Mouse (Mus musculus) hindbrain, postnatal 0 days (tissue): ENCODE measurements around the gene Pde3a. TPM values are rescaled to one million over a fixed set of nuclear protein-coding genes. Genes with fewer than 3 reads are reported as not detected.
A peak's percentile ranks its signal among the peaks of the same experiment; 100 is the strongest.
"Not testable (repeated sequence)": the region's sequence is repeated elsewhere in the genome, so short reads cannot be mapped to it uniquely, and the experiment has no call there.

Experiments used
- ATAC-seq: fragments of 200-750 bp; cut with Nextera tagmentation; 2 replicates; pipeline ENCODE4 v1.8.0; 2017; ENCODE audit warnings: mild to moderate bottlenecking, moderate TSS enrichment, moderate library complexity
- DNase-seq: peaks from one replicate; pipeline ENCODE4 v3.0.0-alpha.2; 2015; ENCODE audit warnings: low spot score
- H3K27ac ChIP-seq: fragments of 300-500 bp; sonication (generic); 2 replicates; pipeline ENCODE4 v1.5.1; 2014; ENCODE audit warnings: mild to moderate bottlenecking
- H3K27me3 ChIP-seq: fragments of 300-500 bp; sonication (generic); 2 replicates; pipeline ENCODE4 v1.6.1; 2014; ENCODE audit warnings: low read length, mixed read lengths; ENCODE audit not compliant: insufficient read depth
- H3K36me3 ChIP-seq: fragments of 300-500 bp; sonication (generic); 2 replicates; pipeline ENCODE4 v1.6.1; 2014; ENCODE audit warnings: low read length, mixed read lengths; ENCODE audit not compliant: insufficient read depth
- H3K4me1 ChIP-seq: fragments of 300-500 bp; sonication (generic); 2 replicates; pipeline ENCODE4 v1.6.1; 2014; ENCODE audit warnings: antibody characterized with exemption, low read length, mixed read lengths; ENCODE audit not compliant: insufficient read depth
- H3K4me2 ChIP-seq: fragments of 300-500 bp; sonication (generic); 2 replicates; pipeline ENCODE4 v1.6.1; 2014; ENCODE audit warnings: low read depth, mild to moderate bottlenecking, low read length, moderate library complexity, mixed read lengths
- H3K4me3 ChIP-seq: fragments of 300-500 bp; sonication (generic); 2 replicates; pipeline ENCODE4 v1.5.1; 2014; ENCODE audit warnings: low read length
- H3K9ac ChIP-seq: fragments of 300-500 bp; sonication (generic); replicated peaks from 2 replicates; pipeline ENCODE4 v1.6.1; 2014; ENCODE audit warnings: mild to moderate bottlenecking, low read length, moderate library complexity, mixed read lengths
- H3K9me3 ChIP-seq: fragments of 300-500 bp; sonication (generic); 2 replicates; pipeline ENCODE4 v1.6.1; 2016; ENCODE audit warnings: low read length, mixed read lengths
- CTCF ChIP-seq: IDR thresholded peaks from 2 replicates; pipeline ENCODE4 v1.5.1; 2016; ENCODE audit warnings: antibody characterized with exemption, control low read depth, low read depth
- WGBS: fragments of 180-500 bp; shearing (Covaris S2); extraction: QIAGEN DNeasy Blood & Tissue Kit; methylation state at CpG from one replicate; pipeline ENCODE4 v1.1.7; 2014; 5-methylcytosine and 5-hydroxymethylcytosine counted together
- polyA plus RNA-seq: library from polyadenylated mRNA; unstranded; fragments of >200 nt; fragmentation: Nextera tagmentation; extraction: Ambion mirVana; gene quantifications from 2 replicates; pipeline ENCODE4 v1.2.1, GENCODE M21; 2015
- total RNA-seq: library from RNA; depleted of rRNA; stranded (reverse); fragments of >200 nt; gene quantifications from 2 replicates; pipeline ENCODE4 v1.2.3, GENCODE M21; 2014

Pde3a gene
- total and polyA plus RNA-seq, 2 experiments from 2014 or later: 2.1 to 12.5 TPM

DNA sequence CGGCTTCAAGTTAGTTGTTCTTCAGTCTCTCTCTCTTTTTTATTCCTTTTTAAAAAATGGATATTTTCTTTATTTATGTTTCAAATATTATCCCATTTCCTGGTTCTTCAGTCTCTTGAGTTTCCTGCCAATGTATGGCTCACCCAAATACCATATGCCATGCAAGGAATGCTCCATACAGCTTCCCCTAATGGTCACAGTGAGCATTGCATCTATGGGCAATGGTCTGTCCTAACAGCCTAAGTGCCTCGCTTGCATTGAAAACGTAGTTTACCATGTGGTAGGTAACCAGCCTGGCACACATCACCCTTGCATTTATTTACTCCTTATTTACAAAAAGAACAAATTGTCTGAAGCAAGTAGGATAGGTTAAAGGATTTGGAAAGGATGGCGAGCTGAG, 64.0 kb downstream of the Pde3a start:
- Histone ChIP-seq H3K4me2 (no peak overlapping the region), H3K9ac (no peak overlapping the region), H3K4me1 (no peaks in the 10 kb centered on the region), H3K36me3 (no peaks in the 10 kb centered on the region), H3K9me3 (no peaks in the 10 kb centered on the region), H3K27me3 (no peaks in the 10 kb centered on the region), H3K4me3 (no peak overlapping the region), H3K27ac (no peak overlapping the region)
- ATAC-seq (no peak), DNase-seq (no peak)
- TF ChIP-seq CTCF: peak; percentile 32
- 91% methylated on average over 4 of the region's 4 CpGs for whole genome bisulfite sequencing

DNA sequence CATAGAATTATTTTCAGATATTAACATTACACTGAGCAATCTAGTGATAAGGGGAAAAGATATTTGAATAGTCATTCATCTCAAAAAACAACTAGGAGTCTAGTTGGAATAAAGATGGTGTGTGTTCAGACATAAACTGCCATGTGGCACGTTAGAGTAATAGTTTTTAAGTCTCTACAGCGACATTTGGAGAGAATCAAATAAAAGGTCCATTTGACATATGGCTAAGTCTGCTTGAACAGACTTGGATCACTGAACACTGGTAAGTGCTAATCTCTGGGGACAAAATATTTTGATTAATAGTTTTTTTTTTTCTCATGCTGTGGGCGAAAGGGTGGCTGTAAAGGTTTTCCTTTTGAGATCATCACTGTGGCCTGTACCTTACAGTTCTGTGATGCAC, 69.4 kb downstream of the Pde3a start:
- H3K4me3 ChIP-seq: no peak overlapping the region
- H3K9ac ChIP-seq: no peak overlapping the region
- no peaks in the 10 kb centered on the region for H3K4me1 ChIP-seq
- no peak for TF ChIP-seq CTCF
- ATAC-seq: no peak
- H3K9me3 ChIP-seq: no peaks in the 10 kb centered on the region
- WGBS: 63% methylated on average over 3 of the region's 3 CpGs
- H3K36me3 ChIP-seq: no peaks in the 10 kb centered on the region
- H3K4me2 ChIP-seq: no peak overlapping the region
- no peaks in the 10 kb centered on the region for H3K27me3 ChIP-seq
- H3K27ac ChIP-seq: no peak overlapping the region
- no peak for DNase-seq

DNA sequence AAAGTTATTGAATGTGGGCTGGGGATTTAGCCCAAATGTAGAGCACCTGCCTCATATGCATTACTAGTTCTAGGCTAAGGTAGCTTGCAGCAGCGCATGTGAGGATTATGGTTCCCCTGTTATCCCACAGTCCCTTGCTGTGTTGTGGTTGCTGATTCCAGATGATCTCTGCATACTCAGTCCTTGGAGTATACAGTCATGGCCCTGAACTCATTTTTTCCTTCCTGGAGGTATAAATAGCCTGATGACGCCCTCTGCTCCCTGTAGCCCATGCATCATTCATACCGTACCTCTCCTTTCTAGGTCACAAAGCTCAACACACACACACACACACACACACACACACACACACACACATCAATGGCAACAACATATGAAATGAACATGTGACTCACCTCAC, 72.2 kb downstream of the Pde3a start:
- WGBS: 85% methylated on average over 3 of the region's 3 CpGs

DNA sequence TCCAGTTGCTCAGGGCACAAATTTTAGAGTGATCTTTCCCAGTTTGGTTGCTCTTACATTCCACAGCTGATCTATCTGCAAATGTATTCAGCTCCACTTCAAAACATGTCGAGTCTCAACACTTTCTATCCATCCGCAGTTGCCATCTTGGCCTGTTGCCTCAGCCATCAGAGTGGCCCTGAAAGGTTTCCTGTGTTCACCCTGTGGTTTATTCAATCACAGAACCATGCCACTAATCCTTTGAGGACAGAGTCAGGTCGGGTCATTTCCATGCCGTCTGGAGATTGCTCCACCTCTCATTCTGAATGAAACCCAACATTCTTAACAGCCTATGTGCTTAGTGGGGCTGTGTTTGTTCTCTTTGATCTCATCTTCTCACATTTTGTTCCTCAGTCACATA, 73.9 kb downstream of the Pde3a start:
- TF ChIP-seq CTCF: no peak
- WGBS: 60% methylated on average over 4 of the region's 4 CpGs
- Histone ChIP-seq H3K9me3 (no peaks in the 10 kb centered on the region), H3K27ac (no peak overlapping the region), H3K27me3 (no peaks in the 10 kb centered on the region), H3K4me1 (no peaks in the 10 kb centered on the region), H3K36me3 (no peaks in the 10 kb centered on the region), H3K4me2 (no peak overlapping the region), H3K4me3 (no peak overlapping the region), H3K9ac (no peak overlapping the region)
- no peak for DNase-seq
- no peak for ATAC-seq

More for the DNA sequence above, 72.2 kb downstream of the Pde3a start:
- no peak overlapping the region for H3K27ac ChIP-seq
- H3K4me2 ChIP-seq: no peak overlapping the region
- H3K27me3 ChIP-seq: no peaks in the 10 kb centered on the region
- ATAC-seq (no peak), DNase-seq (no peak)
- H3K4me1 ChIP-seq: no peaks in the 10 kb centered on the region
- TF ChIP-seq CTCF: no peak
- no peak overlapping the region for H3K4me3 ChIP-seq
- no peaks in the 10 kb centered on the region for H3K9me3 ChIP-seq
- H3K36me3 ChIP-seq: no peaks in the 10 kb centered on the region
- no peak overlapping the region for H3K9ac ChIP-seq

DNA sequence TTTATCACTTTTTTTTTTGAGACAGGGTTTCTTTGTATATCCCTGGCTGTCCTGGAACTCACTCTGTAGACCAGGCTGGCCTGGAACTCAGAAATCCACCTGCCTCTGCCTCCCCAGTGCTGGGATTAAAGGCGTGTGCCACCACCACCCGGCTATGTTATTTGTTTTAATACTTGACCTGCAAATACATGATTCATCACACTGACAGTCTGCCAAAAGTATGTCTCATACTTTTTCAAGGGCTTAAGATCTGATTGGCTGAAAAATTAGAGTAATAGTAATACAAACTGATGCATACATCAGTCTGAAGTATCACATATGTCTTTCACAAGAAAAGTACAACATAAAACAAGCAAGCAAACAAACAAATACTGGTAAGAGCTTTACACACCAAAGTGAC, 78.1 kb downstream of the Pde3a start:
- H3K4me3 ChIP-seq, H3K4me1 ChIP-seq, H3K27me3 ChIP-seq, ATAC-seq, DNase-seq, H3K27ac ChIP-seq, H3K9ac ChIP-seq, H3K36me3 ChIP-seq, H3K4me2 ChIP-seq, H3K9me3 ChIP-seq: not testable (repeated sequence)
- 90% methylated on average over 2 of the region's 2 CpGs for WGBS

DNA sequence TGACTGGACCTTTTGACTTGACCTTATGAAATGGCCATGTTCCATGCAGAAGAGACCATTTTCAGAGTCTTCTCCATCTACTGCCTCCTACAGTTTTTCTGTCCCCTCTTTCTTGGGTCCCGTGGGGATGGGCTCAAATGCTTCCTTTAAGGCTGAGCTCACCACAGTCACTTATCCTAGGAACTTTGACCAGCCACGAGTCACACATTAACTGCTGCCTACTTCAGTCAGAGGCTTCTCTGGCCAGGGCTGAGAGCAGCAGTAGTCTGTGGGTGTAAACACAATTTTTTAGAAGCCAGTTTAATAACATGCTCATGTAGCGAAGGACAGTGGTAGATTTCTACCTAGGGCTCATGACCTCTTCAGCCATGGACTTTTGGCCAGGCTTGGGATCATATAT, 79.0 kb downstream of the Pde3a start:
- ATAC-seq: no peak
- H3K36me3 ChIP-seq: no peaks in the 10 kb centered on the region
- no peaks in the 10 kb centered on the region for H3K4me1 ChIP-seq
- no peak for TF ChIP-seq CTCF
- H3K27me3 ChIP-seq: no peaks in the 10 kb centered on the region
- WGBS: 88% methylated on average over 3 of the region's 3 CpGs
- no peak overlapping the region for H3K4me3 ChIP-seq
- no peak overlapping the region for H3K4me2 ChIP-seq
- H3K9me3 ChIP-seq: no peaks in the 10 kb centered on the region
- no peak overlapping the region for H3K27ac ChIP-seq
- H3K9ac ChIP-seq: no peak overlapping the region
- DNase-seq: no peak

DNA sequence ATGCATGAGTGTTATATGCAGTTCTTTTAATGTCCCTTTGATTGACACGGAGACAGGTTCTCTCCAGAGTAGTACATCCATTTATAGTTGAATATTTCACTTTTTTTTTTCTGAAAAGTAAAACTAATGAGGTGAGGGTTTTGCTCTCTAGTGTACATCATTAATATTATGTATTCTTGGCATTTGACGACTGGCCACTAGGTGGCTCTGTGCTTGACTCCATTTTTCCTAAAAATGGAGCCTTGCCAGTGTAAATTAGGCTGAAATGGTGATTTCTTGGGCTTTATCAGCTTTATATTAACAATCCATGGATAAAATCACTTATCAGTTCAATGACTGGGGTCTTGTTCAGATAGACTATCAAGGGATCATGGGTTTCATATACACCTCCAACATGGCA, 82.4 kb downstream of the Pde3a start:
- TF ChIP-seq CTCF: peak; percentile 41
- Histone ChIP-seq H3K9me3 (no peaks in the 10 kb centered on the region), H3K4me1 (no peaks in the 10 kb centered on the region), H3K36me3 (no peaks in the 10 kb centered on the region), H3K4me2 (no peak overlapping the region), H3K27ac (no peak overlapping the region), H3K4me3 (no peak overlapping the region), H3K27me3 (no peaks in the 10 kb centered on the region), H3K9ac (no peak overlapping the region)
- DNase-seq: no peak
- no peak for ATAC-seq
- WGBS: 53% methylated on average over 2 of the region's 2 CpGs
